Mouse (Mus musculus) G1E (cell line): ENCODE measurements around the gene Gm44805. TPM values are rescaled to one million over a fixed set of nuclear protein-coding genes. Genes with fewer than 3 reads are reported as not detected.

Source experiments
- ATAC-seq: 2 replicates; pipeline ENCODE4 v1.8.0; 2016; ENCODE audit warnings: mild to moderate bottlenecking; ENCODE audit not compliant: insufficient number of reproducible peaks, poor library complexity, low FRiP score, severe bottlenecking; ENCODE audit errors: extremely low read depth
- DNase-seq: peaks from one replicate; pipeline ENCODE4 v3.0.0; 2012; ENCODE audit warnings: low spot score
- H3K27me3 ChIP-seq: 2 replicates; pipeline ENCODE4 v1.6.1; 2012; ENCODE audit warnings: mild to moderate bottlenecking, low read length, inconsistent platforms; ENCODE audit not compliant: insufficient read depth
- H3K36me3 ChIP-seq: replicated peaks from 2 replicates; pipeline ENCODE3; 2012; ENCODE audit warnings: mild to moderate bottlenecking, inconsistent platforms
- H3K4me1 ChIP-seq: 2 replicates; pipeline ENCODE4 v1.6.1; 2012; ENCODE audit warnings: low read depth, low read length, inconsistent platforms, mixed read lengths; ENCODE audit not compliant: insufficient read depth
- H3K4me3 ChIP-seq: 2 replicates; pipeline ENCODE4 v1.5.1; 2012; ENCODE audit warnings: low read depth, mild to moderate bottlenecking, inconsistent platforms, low read length, moderate library complexity, mixed read lengths
- H3K9me3 ChIP-seq: replicated peaks from 2 replicates; pipeline ENCODE4 v1.6.1; 2012; ENCODE audit warnings: inconsistent platforms
- CTCF ChIP-seq: IDR thresholded peaks from 2 replicates; pipeline ENCODE4 v1.5.1; 2012; ENCODE audit warnings: low read depth, low read length, inconsistent platforms, mixed read lengths
- GATA1 ChIP-seq: IDR thresholded peaks from 2 replicates; pipeline ENCODE4 v1.6.1; 2012; ENCODE audit warnings: borderline replicate concordance, low read length, inconsistent platforms, mixed read lengths
- GATA2 ChIP-seq: IDR thresholded peaks from 2 replicates; pipeline ENCODE4 v1.6.1; 2012; ENCODE audit warnings: low read depth, low read length, inconsistent platforms, borderline replicate concordance
- POLR2AphosphoS5 ChIP-seq: IDR thresholded peaks from 2 replicates; pipeline ENCODE4 v1.6.1; 2012; ENCODE audit warnings: low read depth, low read length, inconsistent platforms; ENCODE audit not compliant: insufficient replicate concordance
- TAL1 ChIP-seq: conservative IDR thresholded peaks from 2 replicates; pipeline ENCODE4 v1.6.1; 2012; ENCODE audit warnings: low read depth, low read length, inconsistent platforms, mixed read lengths
- polyA plus RNA-seq: library from polyadenylated mRNA; stranded (reverse); fragments of >175 nt; gene quantifications from 2 replicates; pipeline ENCODE4 v1.2.3, GENCODE M21; 2012
- total RNA-seq, 2 experiments: library from RNA; stranded (forward) in 1 of 2; stranded (reverse) in 1 of 2; fragments of 200-1000 nt in 1 of 2; fragments of >200 nt in 1 of 2; fragmentation: Nextera tagmentation in 1 of 2; gene quantifications; 2 replicates each; pipeline ENCODE4 v1.2.3; 2014 to 2017

Gene Gm44805
- total and polyA plus RNA-seq, 3 experiments, result not detected

DNA sequence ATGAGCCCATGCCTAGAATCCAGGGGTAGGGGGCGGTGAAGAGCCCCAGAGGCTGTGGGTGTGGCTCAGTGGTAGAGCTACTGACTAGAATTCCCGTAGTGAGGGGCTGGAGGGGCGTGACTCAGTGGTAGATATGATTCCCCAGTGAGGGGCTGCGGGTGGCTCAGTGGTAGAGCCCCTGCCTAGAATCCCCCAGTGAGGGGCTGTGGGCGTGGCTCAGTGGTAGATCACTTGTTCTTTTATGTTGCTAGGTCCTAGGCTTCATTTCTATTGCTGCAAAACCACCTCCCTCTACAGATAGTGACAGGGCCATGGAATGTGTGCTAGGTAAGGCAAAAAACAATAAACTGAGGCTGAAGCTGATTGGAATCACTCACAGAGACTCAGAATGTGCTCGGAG lies 14.7 kb upstream of the Gm44805 start:
- DNase-seq (no peak), ATAC-seq (no peak)
- Histone ChIP-seq H3K4me3 (no peak overlapping the region; the same call in 1 of the 2 replicates), H3K4me1 (peaks cover 91% of the 10 kb centered on the region), H3K27me3 (no peaks in the 10 kb centered on the region), H3K9me3 (peaks cover 13% of the 10 kb centered on the region), H3K36me3 (peaks cover 47% of the 10 kb centered on the region)
- TF ChIP-seq POLR2AphosphoS5 (no peak), GATA2 (no peak), TAL1 (no peak), CTCF (no peak), GATA1 (no peak)

DNA sequence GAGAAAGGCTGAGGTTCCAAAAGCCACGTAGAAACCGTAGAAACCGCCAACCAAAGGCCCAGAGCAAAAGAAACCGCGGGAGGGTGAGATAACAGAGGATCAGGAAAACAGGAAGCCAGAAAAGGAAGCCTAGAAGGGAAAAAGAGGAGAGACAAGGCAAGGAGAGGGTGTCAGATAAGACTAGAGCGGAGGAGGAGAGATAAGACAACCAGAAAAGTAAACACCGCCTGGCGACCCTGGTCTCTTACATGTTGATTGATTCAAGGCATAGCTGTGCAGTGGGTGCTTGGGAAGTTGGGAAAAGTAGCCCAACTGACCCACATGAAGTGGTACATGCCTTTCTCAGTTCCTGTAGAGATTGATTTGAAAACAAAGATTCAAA lies 14.0 kb upstream of the Gm44805 start:
- no peak for TF ChIP-seq GATA2
- peak; percentile 59 for TF ChIP-seq TAL1
- Histone ChIP-seq H3K36me3 (peaks cover 41% of the 10 kb centered on the region), H3K4me3 (no peak overlapping the region; the same call in 1 of the 2 replicates), H3K27me3 (no peaks in the 10 kb centered on the region), H3K9me3 (peaks cover 13% of the 10 kb centered on the region), H3K4me1 (peaks cover 87% of the 10 kb centered on the region)
- peak; percentile 31 for DNase-seq
- ATAC-seq, result peak; percentile 87

GRCm38 (mm10) chr7:19694336-19695212 lies 13.4 kb upstream of the Gm44805 start:
- Histone ChIP-seq H3K4me1 (peaks cover 86% of the 10 kb centered on the region), H3K36me3 (peaks cover 34% of the 10 kb centered on the region), H3K27me3 (no peaks in the 10 kb centered on the region), H3K4me3 (peak overlapping the region; percentile 34; the same call in 1 of the 2 replicates), H3K9me3 (peaks cover 13% of the 10 kb centered on the region)
- TF ChIP-seq CTCF, result no peak
- TF ChIP-seq GATA1, result no peak
- TF ChIP-seq POLR2AphosphoS5, result no peak
- no peak for TF ChIP-seq GATA2
- no peak for TF ChIP-seq TAL1
- no peak for DNase-seq
- no peak for ATAC-seq

DNA sequence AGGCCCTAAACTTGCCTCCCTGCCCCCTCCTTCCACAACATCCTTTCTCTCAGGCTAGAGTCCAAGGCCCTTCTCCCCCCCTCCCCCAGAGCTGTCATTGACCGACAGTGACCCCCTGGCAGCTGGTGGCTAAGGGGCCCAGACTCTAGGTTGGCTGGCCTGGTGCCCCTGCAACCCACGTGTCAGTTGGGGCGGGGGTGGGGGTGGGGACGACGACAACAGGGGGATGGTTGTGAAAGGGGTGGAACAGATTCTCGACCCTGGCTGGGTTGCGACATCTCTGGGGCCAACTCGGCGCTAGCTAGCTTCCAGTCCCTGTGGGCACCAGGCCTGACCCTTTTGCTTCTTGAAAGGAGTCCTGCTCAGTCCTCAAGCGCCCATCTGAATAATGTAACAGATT lies 12.2 kb upstream of the Gm44805 start:
- peak overlapping the region; percentile 47; the same call in 1 of the 2 replicates for H3K4me3 ChIP-seq
- TF ChIP-seq TAL1 (no peak), GATA2 (no peak), CTCF (no peak), POLR2AphosphoS5 (no peak), GATA1 (no peak)
- peaks cover 23% of the 10 kb centered on the region for H3K36me3 ChIP-seq
- H3K9me3 ChIP-seq, result peaks cover 13% of the 10 kb centered on the region
- peaks cover 74% of the 10 kb centered on the region for H3K4me1 ChIP-seq
- peak; percentile 53 for DNase-seq
- no peak for ATAC-seq
- H3K27me3 ChIP-seq, result no peaks in the 10 kb centered on the region

DNA sequence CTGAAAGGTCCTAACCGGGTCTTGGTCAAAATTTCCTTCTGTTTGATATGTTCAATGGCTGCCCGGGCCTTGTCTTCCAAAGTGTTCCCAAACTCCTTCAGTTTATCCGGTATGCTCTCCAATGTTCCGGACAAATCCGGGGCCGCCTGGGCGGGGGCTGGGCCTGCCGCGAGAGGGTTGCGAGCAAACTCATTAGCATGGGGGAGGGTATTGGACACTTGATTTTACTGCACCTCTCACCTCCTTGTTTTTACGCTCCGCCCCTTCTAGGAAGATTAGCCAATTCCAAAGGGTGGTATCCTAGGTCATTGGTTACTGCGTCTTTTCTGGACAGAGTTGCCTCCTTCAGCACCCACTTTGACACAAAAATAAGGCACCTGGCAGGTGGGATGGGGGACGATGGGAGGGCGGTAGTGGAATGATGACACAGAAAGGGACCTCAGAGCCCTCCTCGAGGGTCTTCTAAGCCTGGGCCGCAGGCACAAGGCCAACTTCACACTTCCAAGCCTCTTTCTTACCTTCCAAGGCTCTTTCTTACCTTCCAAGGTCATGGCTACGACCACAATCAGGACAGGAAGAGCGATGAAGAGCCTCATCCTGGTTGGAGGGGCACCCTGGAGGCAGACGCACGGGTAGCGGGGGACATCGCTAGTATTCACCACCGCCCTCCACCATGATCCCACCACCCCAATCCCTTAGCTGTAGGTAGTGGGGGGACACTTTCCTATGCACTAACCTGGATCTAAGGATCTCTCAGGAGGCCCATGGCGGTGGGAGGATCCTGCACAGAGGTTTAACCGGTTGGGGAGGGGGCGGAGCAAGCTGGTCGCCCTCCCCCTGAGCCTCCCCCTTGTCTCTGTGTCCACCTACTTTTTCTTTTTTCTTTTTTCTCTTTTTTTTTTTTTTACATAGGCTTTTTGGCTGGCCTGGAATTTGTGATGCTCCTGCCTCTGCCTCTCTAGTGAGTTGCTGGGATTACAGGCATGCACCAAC lies 10.9 kb upstream of the Gm44805 start, which contains the start of gene Apoc1:
TSS of gene Apoc1 (minus strand) at position 788 of the 993 bp plus-strand sequence.
- peaks cover 9% of the 10 kb centered on the region for H3K9me3 ChIP-seq
- TF ChIP-seq TAL1, result no peak
- no peak for TF ChIP-seq CTCF
- TF ChIP-seq GATA1, result no peak
- TF ChIP-seq GATA2, result no peak
- TF ChIP-seq POLR2AphosphoS5, result no peak
- H3K27me3 ChIP-seq, result no peaks in the 10 kb centered on the region
- DNase-seq (peak; percentile 47), ATAC-seq (no peak)
- H3K36me3 ChIP-seq, result peaks cover 13% of the 10 kb centered on the region
- H3K4me3 ChIP-seq, result peak within 1 kb of the TSS; percentile 61
- peaks cover 69% of the 10 kb centered on the region for H3K4me1 ChIP-seq

- peaks cover 6% of the 10 kb centered on the region for H3K36me3 ChIP-seq
- ATAC-seq (no peak), DNase-seq (no peak)
- H3K27me3 ChIP-seq, result no peaks in the 10 kb centered on the region
- H3K9me3 ChIP-seq, result peaks cover 1% of the 10 kb centered on the region
- TF ChIP-seq POLR2AphosphoS5 (no peak), GATA2 (no peak), TAL1 (no peak), CTCF (no peak), GATA1 (no peak)
- H3K4me1 ChIP-seq, result peaks cover 67% of the 10 kb centered on the region
- peak overlapping the region; percentile 61 for H3K4me3 ChIP-seq
Observed at GRCm38 (mm10) chr7:19691434-19691833, 10.2 kb upstream of the Gm44805 start.
